Mouse (Mus musculus): ENCODE results near the gene B3gat3. TPM values are rescaled to one million over a fixed set of nuclear protein-coding genes. Genes with fewer than 3 reads are reported as not detected.
A peak's percentile ranks its signal among the peaks of the same experiment; 100 is the strongest.

The B3gat3 gene
- polyA plus RNA-seq, 1 experiment from 2014 or later = 53.5 TPM

DNA sequence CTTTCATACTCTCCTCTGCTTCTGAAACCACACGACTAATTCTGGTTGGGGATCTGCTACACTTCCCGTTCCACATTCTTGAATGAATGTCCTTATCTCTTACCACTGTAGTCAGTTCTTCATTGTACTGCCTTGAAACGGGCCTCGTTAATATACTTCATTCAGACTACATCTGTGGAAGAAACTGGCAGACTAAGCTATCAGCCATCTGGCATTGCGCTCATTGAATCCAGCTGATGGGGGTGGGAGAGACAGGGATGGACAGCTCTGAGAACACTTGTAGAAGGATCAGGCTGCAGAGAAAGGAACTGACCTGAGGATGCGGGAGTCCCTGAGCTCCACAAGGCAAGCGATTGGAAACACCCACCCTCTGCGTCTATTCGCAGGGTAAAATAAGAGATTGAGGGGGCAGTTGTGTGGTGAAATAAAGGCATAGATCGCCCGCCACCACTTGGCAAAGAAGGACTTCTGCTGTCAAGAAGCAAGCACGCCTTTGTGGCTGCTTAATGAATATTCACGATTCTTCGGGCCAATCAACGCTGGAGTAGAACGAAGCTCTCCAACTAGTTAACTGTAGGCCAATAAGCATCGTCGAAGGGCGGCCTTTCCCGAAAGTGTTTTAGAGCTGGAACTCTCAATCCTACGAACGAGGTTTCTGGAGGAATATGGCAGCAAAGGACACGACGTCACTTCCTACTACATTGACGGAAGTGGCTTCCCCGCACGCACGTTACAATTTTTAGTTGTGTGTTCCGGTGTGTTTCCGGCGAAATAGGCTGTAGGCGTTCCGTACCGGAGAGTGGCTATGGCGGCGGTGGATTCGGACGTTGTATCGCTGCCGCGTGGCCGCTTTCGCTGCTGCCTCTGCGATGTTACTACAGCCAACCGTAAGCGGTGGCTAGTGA, 33.2 kb downstream of the B3gat3 start, which contains the start of gene Tut1:
Gene Tut1, plus strand, starts transcription at position 713 of the 905 bp plus-strand sequence.
- H3K4me3 ChIP-seq (ENCODE audit: low read length) = peak within 1 kb of the TSS; percentile 89
- no peaks in the 10 kb centered on the region for H3K27me3 ChIP-seq (ENCODE audit: insufficient read depth, low read length)
- ATAC-seq (ENCODE audit: low FRiP score, low TSS enrichment) = peak; percentile 94
- peak within 1 kb of the TSS; percentile 66 for H3K27ac ChIP-seq (ENCODE audit: low read length)
- peaks cover 16% of the 10 kb centered on the region for H3K4me1 ChIP-seq (ENCODE audit: insufficient read depth, low read length)
- H3K9me3 ChIP-seq (ENCODE audit: low read length) = no peaks in the 10 kb centered on the region
- peaks cover 47% of the 10 kb centered on the region for H3K36me3 ChIP-seq (ENCODE audit: insufficient read depth, low read length)
- 4% methylated on average over 46 of the region's 46 CpGs for WGBS
- H3K4me2 ChIP-seq (replicated peaks; ENCODE audit: low read depth, low read length) = peak within 1 kb of the TSS; percentile 69
- peak within 1 kb of the TSS; percentile 84 for H3K9ac ChIP-seq (replicated peaks; ENCODE audit: low read length)

DNA sequence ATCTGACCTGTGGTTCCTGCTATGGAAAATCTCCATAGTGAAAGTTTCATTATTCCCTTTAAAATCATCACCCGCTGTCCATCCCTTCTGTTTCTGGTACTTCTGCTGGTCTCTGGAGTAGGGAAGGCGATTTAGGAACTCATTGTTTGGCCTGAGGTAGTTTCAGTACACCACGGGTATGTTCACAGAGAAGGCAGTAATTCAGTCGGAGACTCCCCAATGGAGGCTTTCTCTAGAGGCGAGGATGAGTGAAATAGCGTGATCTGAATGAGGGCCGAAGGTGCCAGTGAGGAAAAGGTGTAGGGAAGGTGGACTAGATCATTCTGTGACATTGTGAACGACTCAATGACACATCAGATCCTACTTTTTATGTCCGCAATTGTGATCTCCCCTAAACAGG, 34.0 kb downstream of the B3gat3 start:
- ATAC-seq (ENCODE audit: low FRiP score, low TSS enrichment) = no peak
- Histone ChIP-seq H3K27me3 (ENCODE audit: insufficient read depth, low read length) (no peaks in the 10 kb centered on the region), H3K4me1 (ENCODE audit: insufficient read depth, low read length) (peaks cover 16% of the 10 kb centered on the region), H3K36me3 (ENCODE audit: insufficient read depth, low read length) (peaks cover 47% of the 10 kb centered on the region), H3K4me2 (replicated peaks; ENCODE audit: low read depth, low read length) (peak overlapping the region; percentile 69), H3K4me3 (ENCODE audit: low read length) (peak overlapping the region; percentile 89), H3K9me3 (ENCODE audit: low read length) (no peaks in the 10 kb centered on the region), H3K27ac (ENCODE audit: low read length) (peak overlapping the region; percentile 66), H3K9ac (replicated peaks; ENCODE audit: low read length) (peak overlapping the region; percentile 84)
- WGBS = 4% methylated on average over 9 of the region's 9 CpGs

DNA sequence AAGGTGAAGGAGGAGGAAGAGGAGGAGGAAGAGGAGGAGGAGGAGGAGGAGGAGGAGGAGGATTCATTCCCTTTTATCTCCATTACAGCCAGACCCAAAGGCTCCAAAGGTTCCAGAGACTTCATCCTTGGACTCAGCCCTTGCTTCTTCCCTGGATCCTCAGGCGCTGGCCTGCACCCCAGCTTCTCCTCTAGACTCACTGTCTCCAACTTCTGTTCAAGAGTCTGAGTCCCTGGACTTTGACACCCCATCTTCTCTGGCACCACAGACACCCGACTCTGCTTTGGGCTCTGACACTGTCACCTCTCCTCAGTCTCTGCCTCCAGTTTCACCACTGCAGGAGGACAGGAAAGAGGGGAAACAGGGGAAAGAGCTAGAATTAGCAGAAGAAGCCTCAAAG, 42.1 kb downstream of the B3gat3 start:
- H3K4me1 ChIP-seq (ENCODE audit: insufficient read depth, low read length) = peaks cover 9% of the 10 kb centered on the region

DNA sequence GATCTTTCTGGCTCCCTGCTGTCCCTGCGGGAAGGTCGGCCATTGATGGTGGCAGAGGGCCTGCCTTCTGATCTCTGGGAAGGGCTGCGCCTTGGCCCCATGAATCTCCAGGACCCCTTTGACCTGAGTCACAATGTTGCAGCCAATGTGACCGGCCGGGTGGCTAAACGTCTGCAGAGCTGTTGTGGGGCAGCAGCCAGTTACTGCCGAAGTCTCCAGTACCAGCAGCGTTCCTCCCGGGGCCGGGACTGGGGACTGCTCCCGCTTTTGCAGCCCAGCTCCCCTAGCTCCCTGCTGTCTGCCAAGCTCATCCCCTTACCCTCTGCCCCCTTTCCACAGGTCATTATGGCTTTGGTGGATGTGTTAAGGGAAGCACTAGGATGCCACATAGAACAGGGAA, 44.9 kb downstream of the B3gat3 start:
- Histone ChIP-seq H3K4me2 (replicated peaks; ENCODE audit: low read depth, low read length) (no peak overlapping the region), H3K27ac (ENCODE audit: low read length) (no peak overlapping the region; the same call in 1 of the 2 replicates), H3K27me3 (ENCODE audit: insufficient read depth, low read length) (no peaks in the 10 kb centered on the region), H3K9me3 (ENCODE audit: low read length) (no peaks in the 10 kb centered on the region), H3K4me1 (ENCODE audit: insufficient read depth, low read length) (peaks cover 23% of the 10 kb centered on the region), H3K36me3 (ENCODE audit: insufficient read depth, low read length) (peaks cover 65% of the 10 kb centered on the region), H3K9ac (replicated peaks; ENCODE audit: low read length) (peak overlapping the region; percentile 84), H3K4me3 (ENCODE audit: low read length) (no peak overlapping the region)
- WGBS = 82% methylated on average over 11 of the region's 11 CpGs
- no peak for ATAC-seq (ENCODE audit: low FRiP score, low TSS enrichment)

More for the DNA sequence above, 42.1 kb downstream of the B3gat3 start:
- H3K4me3 ChIP-seq (ENCODE audit: low read length) = no peak overlapping the region
- H3K9ac ChIP-seq (replicated peaks; ENCODE audit: low read length) = no peak overlapping the region
- no peak for ATAC-seq (ENCODE audit: low FRiP score, low TSS enrichment)
- no peak overlapping the region for H3K4me2 ChIP-seq (replicated peaks; ENCODE audit: low read depth, low read length)
- no peaks in the 10 kb centered on the region for H3K27me3 ChIP-seq (ENCODE audit: insufficient read depth, low read length)
- 86% methylated on average over 2 of the region's 2 CpGs for WGBS
- peaks cover 72% of the 10 kb centered on the region for H3K36me3 ChIP-seq (ENCODE audit: insufficient read depth, low read length)
- no peak overlapping the region for H3K27ac ChIP-seq (ENCODE audit: low read length)
- no peaks in the 10 kb centered on the region for H3K9me3 ChIP-seq (ENCODE audit: low read length)

DNA sequence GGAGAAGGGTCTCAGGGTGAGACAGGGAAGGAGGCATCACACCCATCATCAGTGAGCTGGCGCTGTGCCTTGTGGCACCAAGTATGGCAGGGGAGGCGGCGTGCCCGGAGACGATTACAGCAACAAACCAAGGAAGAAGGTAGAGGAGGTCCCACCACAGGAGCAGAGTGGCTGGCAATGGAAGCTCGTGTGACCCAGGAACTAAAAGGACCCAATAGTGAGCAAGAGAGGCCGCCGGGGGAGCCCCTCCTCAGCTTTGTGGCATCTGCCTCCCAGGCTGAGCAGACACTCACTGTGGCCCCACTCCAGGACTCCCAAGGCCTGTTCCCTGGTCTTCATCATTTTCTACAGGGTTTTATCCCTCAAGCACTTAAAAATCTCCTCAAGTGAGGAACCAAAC, 45.6 kb downstream of the B3gat3 start:
- H3K4me1 ChIP-seq (ENCODE audit: insufficient read depth, low read length) = peaks cover 23% of the 10 kb centered on the region
- peak overlapping the region; percentile 98 for H3K4me3 ChIP-seq (ENCODE audit: low read length)
- peak overlapping the region; percentile 84 for H3K9ac ChIP-seq (replicated peaks; ENCODE audit: low read length)
- no peak for ATAC-seq (ENCODE audit: low FRiP score, low TSS enrichment)
- peak overlapping the region; percentile 89 for H3K4me2 ChIP-seq (replicated peaks; ENCODE audit: low read depth, low read length)
- H3K9me3 ChIP-seq (ENCODE audit: low read length) = no peaks in the 10 kb centered on the region
- peak overlapping the region; percentile 98 for H3K27ac ChIP-seq (ENCODE audit: low read length)
- WGBS = 80% methylated on average over 8 of the region's 8 CpGs
- H3K27me3 ChIP-seq (ENCODE audit: insufficient read depth, low read length) = no peaks in the 10 kb centered on the region
- H3K36me3 ChIP-seq (ENCODE audit: insufficient read depth, low read length) = peaks cover 65% of the 10 kb centered on the region

DNA sequence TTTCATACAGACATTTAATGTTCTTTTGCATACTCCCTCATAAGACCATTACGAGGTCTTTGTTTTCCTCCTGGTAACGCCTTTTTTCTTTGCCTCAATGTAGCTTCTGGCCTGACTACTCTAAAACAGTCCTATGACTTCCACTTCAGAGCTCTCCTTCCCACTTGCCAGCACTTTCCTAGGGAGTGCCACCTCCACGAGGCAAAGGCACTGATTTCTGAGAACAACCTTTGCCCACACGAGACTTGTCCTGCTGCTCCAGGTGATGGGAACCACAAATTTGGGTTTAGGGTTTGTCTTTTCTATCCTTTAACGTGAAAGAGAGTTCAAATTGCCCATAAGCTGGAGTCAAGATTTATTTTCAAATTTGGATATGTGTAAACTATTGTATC, 46.0 kb downstream of the B3gat3 start:
- Histone ChIP-seq H3K9me3 (ENCODE audit: low read length) (no peaks in the 10 kb centered on the region), H3K4me1 (ENCODE audit: insufficient read depth, low read length) (peaks cover 23% of the 10 kb centered on the region), H3K9ac (replicated peaks; ENCODE audit: low read length) (peak overlapping the region; percentile 84), H3K4me2 (replicated peaks; ENCODE audit: low read depth, low read length) (peak overlapping the region; percentile 89), H3K27me3 (ENCODE audit: insufficient read depth, low read length) (no peaks in the 10 kb centered on the region), H3K27ac (ENCODE audit: low read length) (peak overlapping the region; percentile 98), H3K36me3 (ENCODE audit: insufficient read depth, low read length) (peaks cover 67% of the 10 kb centered on the region), H3K4me3 (ENCODE audit: low read length) (peak overlapping the region; percentile 98)
- no peak for ATAC-seq (ENCODE audit: low FRiP score, low TSS enrichment)
- 23% methylated on average over 5 of the region's 5 CpGs for WGBS

DNA sequence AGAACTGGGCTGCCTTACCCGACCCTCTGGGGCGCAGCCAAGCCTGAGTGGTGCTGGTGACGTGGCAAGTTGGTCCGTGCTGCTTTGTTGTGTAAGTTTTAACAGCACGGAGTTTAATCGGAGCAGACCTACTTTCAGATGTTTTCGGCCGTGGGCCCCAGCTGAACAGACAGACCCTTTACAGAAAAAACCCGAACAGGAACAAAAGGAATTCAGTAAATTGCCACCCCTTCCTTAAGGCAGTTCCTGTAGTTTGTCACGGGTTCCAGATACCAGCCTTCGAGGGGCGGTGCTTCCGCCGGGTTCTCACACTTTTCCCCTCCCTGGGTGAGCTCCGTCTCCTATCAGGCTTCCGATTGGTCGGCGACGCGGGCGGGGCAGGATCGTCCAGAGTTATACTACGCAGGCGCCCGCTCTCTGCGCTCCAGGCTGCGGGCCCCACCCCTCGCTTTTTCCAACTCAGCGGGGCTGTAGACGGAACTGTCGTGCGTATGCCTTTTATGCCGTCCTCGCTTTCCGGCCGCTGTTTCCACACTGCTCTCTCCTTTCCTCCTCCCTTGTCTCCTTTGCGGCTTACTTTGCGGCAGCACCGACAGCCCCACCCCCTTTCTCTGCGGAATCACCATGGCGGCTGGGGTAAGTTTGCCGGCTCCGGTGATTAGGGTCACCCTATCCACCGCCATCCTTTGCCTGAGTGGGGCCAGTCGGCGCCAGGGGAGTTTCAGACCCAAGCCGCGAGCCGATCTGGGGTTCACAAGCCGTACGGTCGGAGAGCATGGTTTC, 46.6 kb downstream of the B3gat3 start, which contains the start of gene Eef1g:
Gene Eef1g, plus strand, starts transcription at position 452 of the 783 bp plus-strand sequence.
- Histone ChIP-seq H3K27me3 (ENCODE audit: insufficient read depth, low read length) (no peaks in the 10 kb centered on the region), H3K9ac (replicated peaks; ENCODE audit: low read length) (peak within 1 kb of the TSS; percentile 97), H3K4me3 (ENCODE audit: low read length) (peak within 1 kb of the TSS; percentile 98), H3K4me1 (ENCODE audit: insufficient read depth, low read length) (peaks cover 23% of the 10 kb centered on the region), H3K27ac (ENCODE audit: low read length) (peak within 1 kb of the TSS; percentile 98), H3K36me3 (ENCODE audit: insufficient read depth, low read length) (peaks cover 67% of the 10 kb centered on the region), H3K4me2 (replicated peaks; ENCODE audit: low read depth, low read length) (peak within 1 kb of the TSS; percentile 89), H3K9me3 (ENCODE audit: low read length) (no peaks in the 10 kb centered on the region)
- under 1% methylated on average over 51 of the region's 52 CpGs for WGBS
- ATAC-seq (ENCODE audit: low FRiP score, low TSS enrichment) = peak; percentile 99

DNA sequence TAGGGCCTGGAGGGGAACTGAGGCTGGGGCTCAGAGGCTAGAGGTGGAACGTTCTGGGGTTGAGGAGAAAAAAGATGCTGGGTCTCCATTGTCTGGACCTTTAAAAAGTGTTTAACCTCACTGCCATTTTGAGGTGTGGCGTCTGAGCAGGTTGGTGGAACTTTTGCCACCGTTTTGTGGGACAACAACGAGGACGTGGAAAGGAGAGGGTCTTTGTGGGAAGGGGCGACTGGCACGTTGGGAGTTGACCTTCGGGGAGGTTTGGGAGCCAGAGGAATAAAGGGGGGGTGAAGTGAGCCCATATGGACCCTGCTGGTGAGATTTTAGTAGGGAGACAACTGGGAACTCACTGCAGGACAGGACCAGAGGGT, 47.2 kb downstream of the B3gat3 start:
- under 1% methylated on average over 8 of the region's 8 CpGs for WGBS
- Histone ChIP-seq H3K27me3 (ENCODE audit: insufficient read depth, low read length) (no peaks in the 10 kb centered on the region), H3K9ac (replicated peaks; ENCODE audit: low read length) (peak overlapping the region; percentile 97), H3K27ac (ENCODE audit: low read length) (peak overlapping the region; percentile 78), H3K4me1 (ENCODE audit: insufficient read depth, low read length) (peaks cover 23% of the 10 kb centered on the region), H3K4me2 (replicated peaks; ENCODE audit: low read depth, low read length) (peak overlapping the region; percentile 89), H3K9me3 (ENCODE audit: low read length) (no peaks in the 10 kb centered on the region), H3K36me3 (ENCODE audit: insufficient read depth, low read length) (peaks cover 70% of the 10 kb centered on the region), H3K4me3 (ENCODE audit: low read length) (peak overlapping the region; percentile 98)
- ATAC-seq (ENCODE audit: low FRiP score, low TSS enrichment) = no peak

DNA sequence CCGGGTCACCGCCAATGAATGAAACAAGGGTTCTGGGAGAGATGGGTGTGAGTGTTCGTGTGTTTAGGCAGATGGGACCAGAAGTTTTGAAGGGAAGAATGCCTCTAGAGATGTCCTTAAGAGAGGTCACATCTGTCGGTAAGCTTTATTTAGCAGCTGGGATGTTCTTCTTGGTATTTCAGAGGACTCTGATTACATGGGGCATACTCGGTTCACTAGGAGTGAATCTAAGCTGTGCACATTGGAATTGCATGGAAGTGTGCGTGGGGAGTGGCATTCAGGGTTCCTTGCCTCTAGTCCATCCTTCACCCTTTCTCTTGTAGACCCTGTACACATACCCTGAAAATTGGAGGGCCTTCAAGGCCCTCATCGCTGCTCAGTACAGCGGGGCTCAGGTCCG, 47.7 kb downstream of the B3gat3 start:
- peaks cover 23% of the 10 kb centered on the region for H3K4me1 ChIP-seq (ENCODE audit: insufficient read depth, low read length)
- H3K27me3 ChIP-seq (ENCODE audit: insufficient read depth, low read length) = no peaks in the 10 kb centered on the region
- H3K9me3 ChIP-seq (ENCODE audit: low read length) = no peaks in the 10 kb centered on the region
- peak overlapping the region; percentile 78 for H3K27ac ChIP-seq (ENCODE audit: low read length)
- no peak for ATAC-seq (ENCODE audit: low FRiP score, low TSS enrichment)
- H3K4me2 ChIP-seq (replicated peaks; ENCODE audit: low read depth, low read length) = peak overlapping the region; percentile 89
- peaks cover 70% of the 10 kb centered on the region for H3K36me3 ChIP-seq (ENCODE audit: insufficient read depth, low read length)
- WGBS = 6% methylated on average over 9 of the region's 9 CpGs
- peak overlapping the region; percentile 98 for H3K4me3 ChIP-seq (ENCODE audit: low read length)
- peak overlapping the region; percentile 97 for H3K9ac ChIP-seq (replicated peaks; ENCODE audit: low read length)

Measured in kidney, embryonic 16.5 days (tissue).